Mouse (Mus musculus): ENCODE results near the gene Fam216a. TPM values are rescaled to one million over a fixed set of nuclear protein-coding genes. Genes with fewer than 3 reads are reported as not detected.

Gene Fam216a
- total and polyA plus RNA-seq, 2 experiments from 2014 or later, result 121 to 138 TPM

DNA sequence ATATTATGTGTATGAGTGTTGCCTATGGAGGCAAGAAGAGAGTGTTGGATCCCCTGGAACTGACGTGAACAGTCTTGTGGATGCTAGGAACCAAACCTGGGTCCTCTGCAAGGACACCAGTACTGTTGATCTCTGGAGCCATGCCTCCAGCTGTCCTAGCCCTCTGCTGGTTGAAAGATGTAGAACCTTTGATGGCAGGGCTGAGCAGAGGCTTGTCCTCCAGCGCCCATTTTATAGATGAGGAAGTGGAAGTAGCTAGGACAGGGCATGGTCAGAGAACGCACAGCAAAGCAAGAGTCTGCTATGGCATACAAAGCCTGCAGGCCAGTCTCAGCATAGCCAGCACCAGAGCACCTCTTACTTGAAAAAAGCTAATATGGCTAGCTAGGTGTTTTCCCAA lies 54.1 kb downstream of the Fam216a start:
- peaks cover 4% of the 10 kb centered on the region; the same call in 1 of the 2 replicates for H3K36me3 ChIP-seq (ENCODE audit: insufficient read depth, low read length)

DNA sequence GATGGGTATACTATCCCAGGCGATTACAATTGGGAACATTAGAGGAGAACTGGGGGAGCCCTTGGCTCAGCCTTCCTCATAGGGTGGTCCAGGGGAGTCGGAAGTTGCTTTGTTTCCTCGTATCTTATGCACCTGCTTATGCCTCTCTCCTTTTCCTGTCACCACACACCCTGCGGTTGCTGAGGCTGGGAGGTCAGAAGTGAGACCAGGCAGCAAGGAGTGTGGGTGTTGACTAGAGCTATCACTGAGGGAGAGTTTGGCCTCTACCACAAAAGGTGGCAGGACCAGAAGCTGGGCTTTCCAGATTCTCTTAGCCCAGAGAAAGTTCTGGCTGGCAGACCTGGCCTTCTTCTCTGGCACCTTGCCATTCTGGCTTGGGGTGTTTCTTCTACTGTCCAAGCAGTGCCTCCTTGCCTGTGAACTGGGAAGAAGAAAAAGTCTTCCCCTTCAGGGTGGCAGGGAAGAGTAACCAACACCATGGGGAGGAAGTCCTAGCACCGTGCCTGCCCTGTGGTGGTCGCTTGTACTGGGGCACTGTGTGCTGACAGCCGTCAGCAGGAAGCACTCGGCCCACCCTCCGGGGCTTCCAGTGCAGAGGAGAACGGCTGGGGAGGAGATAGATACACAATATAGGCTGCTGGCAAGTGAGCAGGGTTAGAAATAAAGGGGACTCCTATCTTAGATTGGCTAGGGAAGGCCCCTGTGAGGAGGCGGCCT lies 54.7 kb downstream of the Fam216a start:
- DNase-seq (ENCODE audit: low spot score), result no peak
- ATAC-seq, result no peak
- Histone ChIP-seq H3K9ac (replicated peaks; ENCODE audit: low read length) (no peak overlapping the region), H3K27ac (peak overlapping the region; percentile 5; the same call in 1 of the 2 replicates), H3K4me1 (ENCODE audit: insufficient read depth, low read length) (peaks cover 4% of the 10 kb centered on the region), H3K4me2 (ENCODE audit: low read depth, low read length) (no peak overlapping the region), H3K4me3 (ENCODE audit: low read length) (no peak overlapping the region), H3K9me3 (ENCODE audit: low read length) (no peaks in the 10 kb centered on the region), H3K36me3 (ENCODE audit: insufficient read depth, low read length) (peaks cover 4% of the 10 kb centered on the region; the same call in 1 of the 2 replicates), H3K27me3 (ENCODE audit: insufficient read depth, low read length) (no peaks in the 10 kb centered on the region)
- 66% methylated on average over 11 of the region's 11 CpGs for whole genome bisulfite sequencing
- TF ChIP-seq CTCF (IDR thresholded peaks at IDR 0.05; ENCODE audit: low read depth), result no peak

More for the DNA sequence above, 54.1 kb downstream of the Fam216a start:
- 75% methylated on average over 3 of the region's 3 CpGs for WGBS
- no peaks in the 10 kb centered on the region for H3K9me3 ChIP-seq (ENCODE audit: low read length)
- H3K27me3 ChIP-seq (ENCODE audit: insufficient read depth, low read length), result no peaks in the 10 kb centered on the region
- no peak for DNase-seq (ENCODE audit: low spot score)
- peaks cover 3% of the 10 kb centered on the region; the same call in 1 of the 2 replicates for H3K4me1 ChIP-seq (ENCODE audit: insufficient read depth, low read length)
- TF ChIP-seq CTCF (IDR thresholded peaks at IDR 0.05; ENCODE audit: low read depth), result peak; percentile 54
- no peak overlapping the region for H3K4me2 ChIP-seq (ENCODE audit: low read depth, low read length)
- ATAC-seq, result no peak
- no peak overlapping the region for H3K4me3 ChIP-seq (ENCODE audit: low read length)
- H3K9ac ChIP-seq (replicated peaks; ENCODE audit: low read length), result no peak overlapping the region
- H3K27ac ChIP-seq, result no peak overlapping the region

DNA sequence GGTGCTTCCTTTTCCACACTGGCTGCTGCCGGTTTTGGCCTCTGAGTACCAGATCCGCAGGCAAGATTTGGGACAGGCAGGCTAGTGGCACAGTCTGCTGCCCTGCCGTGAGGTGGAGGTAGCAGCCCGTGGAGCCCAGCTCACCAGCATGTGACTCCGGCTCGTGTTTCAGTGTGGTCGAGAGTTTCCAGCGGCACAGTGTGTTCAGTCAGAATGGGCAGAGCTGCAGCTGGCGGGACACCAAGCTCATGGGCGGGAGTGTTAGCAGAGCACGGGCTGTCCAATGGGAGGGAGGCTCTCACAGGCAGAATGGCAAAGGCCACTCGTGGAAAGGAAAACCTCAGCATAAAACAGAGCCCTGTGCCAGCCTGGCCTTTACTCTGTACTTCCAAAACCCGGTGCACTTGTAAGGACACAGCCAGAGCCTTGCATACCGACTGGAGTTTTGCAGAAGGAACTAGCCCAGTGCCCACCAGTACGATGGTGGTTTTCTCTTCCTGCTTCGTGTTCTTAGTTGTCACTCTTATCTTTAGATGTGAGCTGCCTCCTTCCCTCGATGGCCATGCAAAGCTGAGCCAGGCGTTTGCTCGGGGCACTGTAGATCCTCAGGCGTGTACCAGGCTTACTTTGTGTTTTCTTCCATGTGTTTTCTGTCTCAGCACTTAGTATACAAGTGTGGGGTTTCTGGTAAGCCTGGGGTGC lies 57.0 kb downstream of the Fam216a start:
- Histone ChIP-seq H3K27me3 (ENCODE audit: insufficient read depth, low read length) (no peaks in the 10 kb centered on the region), H3K4me2 (ENCODE audit: low read depth, low read length) (no peak overlapping the region), H3K4me3 (ENCODE audit: low read length) (no peak overlapping the region), H3K9ac (replicated peaks; ENCODE audit: low read length) (no peak overlapping the region), H3K9me3 (ENCODE audit: low read length) (no peaks in the 10 kb centered on the region), H3K36me3 (ENCODE audit: insufficient read depth, low read length) (0 out of 2 replicates have a peak, but pooled peaks cover 4% of the 10 kb centered on the region), H3K27ac (peak overlapping the region; percentile 62), H3K4me1 (ENCODE audit: insufficient read depth, low read length) (peaks cover 8% of the 10 kb centered on the region)
- WGBS, result 56% methylated on average over 20 of the region's 20 CpGs
- TF ChIP-seq CTCF (IDR thresholded peaks at IDR 0.05; ENCODE audit: low read depth), result peak; percentile 49
- DNase-seq (ENCODE audit: low spot score) (peak; percentile 83), ATAC-seq (peak; percentile 88)

Other genes with a start within 250 kb of the Fam216a start
- 0.04 and 0.16 TPM in 2 replicates for gene Ccdc63, start 231.5 kb downstream of the Fam216a start, total RNA-seq (2014; rRNA removed)
- gene Ccdc63, start 231.5 kb downstream of the Fam216a start, polyA plus RNA-seq (2015; fragmentation: Nextera tagmentation; extraction: Ambion mirVana), result 0.23 TPM in 1 of 2 replicates, not detected in the other
- 205 and 207 TPM in 2 replicates for gene Ppp1cc, start 214.1 kb downstream of the Fam216a start, total RNA-seq (2014; rRNA removed)
- 177 and 184 TPM in 2 replicates for gene Ppp1cc, start 214.1 kb downstream of the Fam216a start, polyA plus RNA-seq (2015; fragmentation: Nextera tagmentation; extraction: Ambion mirVana)
- 1.7 and 2.2 TPM in 2 replicates for gene Hvcn1, start 165.6 kb downstream of the Fam216a start, total RNA-seq (2014; rRNA removed)
- gene Hvcn1, start 165.6 kb downstream of the Fam216a start, polyA plus RNA-seq (2015; fragmentation: Nextera tagmentation; extraction: Ambion mirVana), result 0.94 and 1.1 TPM in 2 replicates
- 30.3 and 30.6 TPM in 2 replicates for gene Tctn1, start 107.9 kb downstream of the Fam216a start, total RNA-seq (2014; rRNA removed)
- 6.5 TPM in 2 replicates for gene Tctn1, start 107.9 kb downstream of the Fam216a start, polyA plus RNA-seq (2015; fragmentation: Nextera tagmentation; extraction: Ambion mirVana)
- gene Pptc7, start 88.0 kb downstream of the Fam216a start, total RNA-seq (2014; rRNA removed), result 15.8 and 18.7 TPM in 2 replicates
- gene Pptc7, start 88.0 kb downstream of the Fam216a start, polyA plus RNA-seq (2015; fragmentation: Nextera tagmentation; extraction: Ambion mirVana), result 6.9 and 7.2 TPM in 2 replicates
- 5.1 and 8.3 TPM in 2 replicates for gene Rad9b, start 18.1 kb downstream of the Fam216a start, total RNA-seq (2014; rRNA removed)
- gene Rad9b, start 18.1 kb downstream of the Fam216a start, polyA plus RNA-seq (2015; fragmentation: Nextera tagmentation; extraction: Ambion mirVana), result 14.0 and 15.0 TPM in 2 replicates
- gene Vps29, start 18.0 kb downstream of the Fam216a start, total RNA-seq (2014; rRNA removed), result 90.5 and 111 TPM in 2 replicates
- gene Vps29, start 18.0 kb downstream of the Fam216a start, polyA plus RNA-seq (2015; fragmentation: Nextera tagmentation; extraction: Ambion mirVana), result 344 and 353 TPM in 2 replicates
- 19.5 and 49.9 TPM in 2 replicates for gene Gpn3, start 488 bp downstream of the Fam216a start, total RNA-seq (2014; rRNA removed)
- 43.0 and 44.3 TPM in 2 replicates for gene Gpn3, start 488 bp downstream of the Fam216a start, polyA plus RNA-seq (2015; fragmentation: Nextera tagmentation; extraction: Ambion mirVana)
- gene Arpc3, start 19.5 kb upstream of the Fam216a start, total RNA-seq (2014; rRNA removed), result 141 and 163 TPM in 2 replicates
- 133 and 144 TPM in 2 replicates for gene Arpc3, start 19.5 kb upstream of the Fam216a start, polyA plus RNA-seq (2015; fragmentation: Nextera tagmentation; extraction: Ambion mirVana)
- 26.1 and 32.0 TPM in 2 replicates for gene Anapc7, start 49.3 kb upstream of the Fam216a start, total RNA-seq (2014; rRNA removed)
- 44.0 and 44.6 TPM in 2 replicates for gene Anapc7, start 49.3 kb upstream of the Fam216a start, polyA plus RNA-seq (2015; fragmentation: Nextera tagmentation; extraction: Ambion mirVana)
- gene Atp2a2, start 129.9 kb upstream of the Fam216a start, total RNA-seq (2014; rRNA removed), result 200 and 204 TPM in 2 replicates
- gene Atp2a2, start 129.9 kb upstream of the Fam216a start, polyA plus RNA-seq (2015; fragmentation: Nextera tagmentation; extraction: Ambion mirVana), result 46.2 and 47.4 TPM in 2 replicates
- gene Ift81, start 242.2 kb upstream of the Fam216a start, total RNA-seq (2014; rRNA removed), result 21.3 and 32.3 TPM in 2 replicates
- gene Ift81, start 242.2 kb upstream of the Fam216a start, polyA plus RNA-seq (2015; fragmentation: Nextera tagmentation; extraction: Ambion mirVana), result 66.3 and 66.5 TPM in 2 replicates